Mouse (Mus musculus): ENCODE data around the gene She. TPM values are rescaled to one million over a fixed set of nuclear protein-coding genes. Genes with fewer than 3 reads are reported as not detected.

The She gene
- total RNA-seq, 2 experiments from 2014 or later, result 3.0 to 3.8 TPM

DNA sequence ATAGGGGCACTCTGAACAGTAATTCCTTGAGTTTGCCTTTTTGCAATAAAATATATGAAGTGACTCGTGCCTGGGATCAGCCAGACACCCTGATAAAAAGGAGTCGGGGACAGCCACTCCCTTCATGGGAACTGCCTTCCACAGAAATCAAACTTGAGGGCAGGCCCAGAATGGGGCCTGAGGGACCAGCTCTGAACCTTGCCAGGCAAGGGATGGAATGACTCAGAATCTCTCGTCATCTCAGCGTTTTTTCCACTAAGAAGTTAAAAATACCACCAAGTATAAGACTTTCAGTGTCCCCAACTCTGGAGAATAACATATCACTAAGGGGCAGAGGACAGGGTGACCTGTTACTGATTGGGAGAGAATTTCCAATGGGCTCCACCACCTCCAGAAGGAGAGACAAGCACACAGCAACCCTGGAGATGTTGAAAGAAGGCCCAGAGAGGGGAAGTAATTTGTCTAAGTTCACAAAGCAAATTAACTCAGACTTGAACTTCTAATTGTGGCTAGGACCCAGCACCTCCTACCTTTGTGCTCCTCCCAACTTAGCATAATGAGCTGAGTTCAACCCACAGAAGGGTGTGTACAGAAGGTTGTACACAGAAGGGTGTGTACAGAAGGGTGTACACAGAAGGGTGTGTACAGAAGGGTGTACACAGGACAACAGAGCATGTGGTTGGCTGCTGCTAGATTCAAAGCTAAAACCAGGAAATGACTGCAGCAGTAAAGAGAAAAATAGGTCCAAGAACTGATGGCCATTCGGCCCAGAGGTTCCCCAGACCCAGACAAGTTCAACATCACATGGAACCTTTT is 49.1 kb downstream of the She start:
- DNase-seq (ENCODE audit: low spot score in 2 of 2), result no peak

DNA sequence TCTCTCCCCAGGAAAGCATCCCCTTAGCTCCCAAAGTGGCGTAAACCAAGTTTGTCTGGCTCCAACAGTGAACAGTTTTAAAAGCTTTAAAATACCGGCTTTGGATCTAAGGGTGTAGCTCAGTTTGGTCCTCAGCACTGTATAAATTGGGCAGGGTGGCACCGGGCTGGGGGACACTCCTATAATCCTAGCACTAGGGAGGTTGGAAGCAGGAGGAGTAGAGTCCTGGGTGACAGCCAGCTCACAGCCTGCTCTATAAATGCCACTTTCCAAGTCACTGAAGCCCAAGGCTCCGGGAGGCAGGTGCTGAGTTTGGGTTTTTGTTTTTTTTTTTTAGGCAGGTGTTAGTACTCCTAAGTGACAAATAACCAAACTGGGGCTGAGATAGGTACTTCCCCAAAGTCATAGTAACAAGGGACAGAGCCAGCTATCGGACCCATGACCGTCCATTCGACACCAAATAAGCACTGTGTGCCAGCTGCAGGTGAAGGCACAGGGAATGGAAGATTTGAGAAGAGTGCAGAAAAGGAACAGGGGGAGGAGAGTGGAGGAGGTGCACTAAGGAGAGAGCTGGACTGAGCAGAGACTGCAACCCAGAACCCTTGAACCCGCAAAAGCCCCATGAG is 51.5 kb downstream of the She start:
- DNase-seq (ENCODE audit: low spot score in 2 of 2), result no peak

- DNase-seq (ENCODE audit: low spot score in 2 of 2), result no peak
Observed at GRCm38 (mm10) chr3:89883582-89884041, 52.4 kb downstream of the She start.

DNA sequence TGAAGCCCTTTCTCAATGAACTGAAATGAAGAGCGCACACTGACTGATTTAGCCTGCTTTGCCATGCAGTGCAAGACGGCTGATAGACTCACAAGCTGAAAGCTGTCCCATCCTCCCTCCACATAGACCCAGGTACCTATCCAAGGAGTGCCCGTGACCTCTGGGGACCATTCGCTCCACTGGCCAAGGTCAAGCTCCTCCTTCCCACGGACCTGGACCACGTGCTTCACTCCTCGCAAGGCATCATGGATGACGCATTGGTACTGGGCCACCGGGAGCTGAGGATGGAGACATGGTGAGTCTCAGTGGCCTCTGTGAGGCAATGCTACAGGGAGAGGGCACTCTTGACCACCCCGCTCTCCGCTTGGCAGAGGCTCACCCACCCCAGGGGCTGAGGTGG is 54.6 kb downstream of the She start:
- DNase-seq (ENCODE audit: low spot score in 2 of 2), result no peak

- DNase-seq (ENCODE audit: low spot score in 2 of 2), result no peak
Observed at GRCm38 (mm10) chr3:89887582-89888230, 56.5 kb downstream of the She start.

DNA sequence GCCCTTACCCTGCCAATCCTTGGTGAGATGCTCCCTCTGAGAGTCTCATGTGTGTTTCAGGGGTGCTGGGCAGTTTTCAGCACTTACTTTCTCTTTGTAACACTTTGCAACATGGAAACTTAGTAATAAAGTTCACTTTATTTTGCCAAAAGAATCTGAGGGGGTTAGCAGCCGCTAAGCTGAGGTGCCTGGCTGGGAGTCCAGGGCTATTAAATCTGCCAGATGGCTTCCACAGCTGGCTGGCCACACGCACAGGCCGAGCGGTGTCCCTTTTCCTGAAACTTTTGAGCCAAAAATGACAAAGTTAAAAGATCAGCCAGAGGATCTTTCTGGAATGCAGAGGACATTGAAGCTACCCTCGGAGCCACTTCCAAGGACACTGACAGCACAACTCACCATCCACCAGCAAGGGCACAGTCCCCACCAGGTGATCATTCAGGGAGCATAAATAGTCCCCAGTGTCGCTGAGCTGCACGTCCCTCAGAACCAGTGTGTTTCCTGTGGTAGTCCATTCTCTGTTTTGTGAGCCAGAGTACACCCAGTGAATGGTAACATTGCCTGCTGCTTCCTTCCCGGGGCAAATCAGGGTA is 58.8 kb downstream of the She start:
- no peak for DNase-seq (ENCODE audit: low spot score in 2 of 2)

DNA sequence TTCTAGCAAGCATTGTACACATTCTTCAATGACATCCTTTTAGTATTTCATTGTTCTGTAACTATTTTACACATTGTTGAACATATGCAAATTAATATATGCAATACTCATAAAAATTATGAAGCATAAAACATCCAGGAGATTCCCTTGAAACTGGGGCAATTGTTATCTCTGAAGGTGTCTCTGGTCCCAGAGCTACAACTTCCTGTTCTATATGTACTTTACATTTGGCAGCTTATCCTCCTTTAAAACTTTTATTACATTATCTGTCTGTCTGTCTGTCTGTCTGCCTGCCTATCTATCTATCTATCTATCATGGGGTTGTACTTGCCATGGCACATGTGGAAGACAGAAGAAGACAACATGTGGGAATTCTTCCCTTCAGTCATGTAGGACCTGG is 60.5 kb downstream of the She start:
- no peak for DNase-seq (ENCODE audit: low spot score in 2 of 2)

DNA sequence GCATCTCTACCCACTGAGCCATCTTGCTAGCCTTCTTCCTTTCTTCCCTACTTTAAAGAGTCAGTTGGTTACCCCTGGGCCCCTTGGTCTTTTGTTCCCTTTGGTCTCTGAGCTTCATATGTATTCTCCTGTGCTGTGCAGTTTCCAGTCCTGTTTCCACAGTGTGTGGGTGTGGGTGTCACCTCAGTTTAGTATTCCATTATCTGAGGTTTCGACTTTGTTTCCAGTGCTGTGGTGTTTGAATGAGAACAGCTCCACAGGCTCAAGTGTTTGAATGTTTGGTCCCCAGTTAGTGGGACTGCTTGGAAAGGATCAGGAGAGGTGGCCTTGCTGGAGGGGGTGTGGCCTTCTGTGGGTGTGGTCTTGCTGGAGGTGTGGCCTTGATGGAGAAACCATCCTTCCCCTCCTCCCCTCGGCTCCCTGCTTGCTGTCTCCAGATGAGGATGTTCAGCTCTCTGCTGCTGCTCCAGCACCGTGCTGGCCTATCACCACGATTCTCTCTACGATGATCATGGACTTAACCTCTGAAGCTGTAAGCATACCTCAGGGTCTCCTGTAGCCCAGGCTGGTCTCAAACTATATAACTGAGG is 61.4 kb downstream of the She start:
- DNase-seq (ENCODE audit: low spot score in 2 of 2), result no peak

DNA sequence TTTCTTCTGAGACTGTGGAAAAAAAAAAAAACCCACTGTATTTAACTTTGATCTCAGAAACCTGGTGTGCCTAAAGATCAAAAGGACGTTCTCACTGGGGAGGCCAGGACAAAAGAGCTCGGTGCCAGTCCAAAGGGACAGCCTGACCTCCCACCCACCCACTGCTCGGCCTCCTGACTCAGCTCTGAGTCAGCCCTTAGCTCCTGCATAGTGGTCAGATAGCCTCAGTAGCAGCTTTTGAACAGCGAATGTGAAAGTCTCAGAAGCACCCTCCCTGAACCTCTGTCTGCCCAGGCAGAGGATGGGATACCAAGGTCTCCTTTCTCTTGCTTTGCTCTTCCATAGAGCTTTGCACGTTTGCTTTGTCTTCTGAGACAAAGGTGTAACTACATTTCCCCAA is 65.4 kb downstream of the She start:
- no peak for DNase-seq (ENCODE audit: low spot score in 2 of 2)

GRCm38 (mm10) chr3:89897204-89897796 is 66.1 kb downstream of the She start:
- DNase-seq (ENCODE audit: low spot score in 2 of 2), result no peak

GRCm38 (mm10) chr3:89898011-89898410 is 66.8 kb downstream of the She start:
- DNase-seq (ENCODE audit: low spot score in 2 of 2), result no peak

DNA sequence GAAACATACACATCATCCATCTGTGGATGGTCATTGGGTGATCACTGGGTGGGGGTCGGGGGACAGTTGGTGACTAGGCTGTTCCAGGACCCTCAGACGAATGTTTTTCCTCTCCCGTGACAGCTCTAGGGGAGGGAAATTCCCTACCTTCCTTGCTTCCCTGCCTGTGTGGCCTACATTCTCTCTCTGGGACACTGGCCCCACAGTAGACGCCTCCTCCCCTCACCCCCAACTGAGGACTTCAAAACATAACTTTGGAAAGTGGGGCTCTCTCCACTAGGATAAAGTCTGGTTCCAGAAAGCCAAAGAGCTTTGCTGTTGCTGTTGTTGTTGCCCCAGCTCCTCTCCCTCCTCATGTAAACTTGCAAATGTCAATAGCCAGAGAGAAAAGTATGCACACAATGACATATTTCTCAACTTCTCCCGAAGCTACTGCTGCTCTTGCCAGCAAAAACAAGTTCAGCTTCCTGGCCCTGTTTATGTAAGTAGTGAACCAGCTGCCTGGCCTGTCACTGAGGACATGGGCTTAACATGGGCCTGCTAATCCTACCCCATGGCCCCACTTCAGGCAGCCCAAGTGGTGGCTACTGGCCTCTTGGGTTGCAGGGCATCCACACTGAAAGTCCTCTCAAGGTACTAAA is 67.8 kb downstream of the She start:
- no peak for DNase-seq (ENCODE audit: low spot score in 2 of 2)

GRCm38 (mm10) chr3:89899511-89899908 is 68.3 kb downstream of the She start:
- DNase-seq (ENCODE audit: low spot score in 2 of 2), result no peak

DNA sequence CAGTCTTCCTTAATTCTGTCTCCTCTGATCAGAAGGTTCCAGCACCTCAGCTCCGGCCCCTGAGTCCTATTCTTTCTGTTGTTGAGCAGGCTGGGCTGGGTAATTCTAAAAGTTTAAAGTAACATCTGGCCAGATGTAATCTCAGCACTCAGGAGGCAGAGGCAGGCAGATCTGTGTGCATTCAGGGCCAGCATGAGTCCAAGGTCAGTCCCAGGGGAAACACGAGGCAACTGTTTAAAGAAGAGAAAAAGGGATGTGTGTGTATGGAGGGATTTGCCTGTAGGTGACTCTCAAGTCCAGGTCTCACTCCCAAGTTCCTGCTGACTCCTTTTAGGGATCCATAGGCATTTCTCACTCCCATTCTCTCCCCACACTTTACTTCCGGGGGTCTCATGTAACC is 76.7 kb downstream of the She start:
- DNase-seq (ENCODE audit: low spot score in 2 of 2), result no peak

Other genes with a start within 250 kb of the She start
- gene Adar, start 116.3 kb upstream of the She start, total RNA-seq (2021), result 100 to 1,000 TPM; 137 to 151 TPM
- gene Chrnb2, start 66.7 kb upstream of the She start, total RNA-seq (2021), result 10 to 100 TPM; 28.6 to 30.0 TPM
- gene Ube2q1, start 57.8 kb upstream of the She start, total RNA-seq (2021), result 10 to 100 TPM; 86.0 to 90.3 TPM
- gene Il6ra, start 81.8 kb downstream of the She start, total RNA-seq (2021), result 1 to 10 TPM; 3.4 to 3.9 TPM
- 100 to 1,000 TPM in 1 of 2 experiments, 10 to 100 TPM in 1; 97.9 to 106 TPM for gene Atp8b2, start 132.1 kb downstream of the She start, total RNA-seq (2021)
- 100 to 1,000 TPM in 1 of 2 experiments, 10 to 100 TPM in 1; 90.8 to 101 TPM for gene Hax1, start 167.4 kb downstream of the She start, total RNA-seq (2021)
- 100 to 1,000 TPM; 101 to 108 TPM for gene 4933434E20Rik, start 220.3 kb downstream of the She start, total RNA-seq (2021)
- gene Ubap2l, start 221.3 kb downstream of the She start, total RNA-seq (2021), result 100 to 1,000 TPM; 163 to 176 TPM
- 100 to 1,000 TPM; 183 to 206 TPM for gene Tpm3, start 241.3 kb downstream of the She start, total RNA-seq (2021)